Mouse (Mus musculus) neural tube, embryonic 14.5 days (tissue): ENCODE measurements at regions not wholly inside any gene's neighbourhood (a gene's known extent, or its start where the extent isn't known, plus 50 kb on each side); places are given as distances from the start of the nearest gene placed in this dataset.

ENCODE experiments used
- ATAC-seq: fragments of 200-750 bp; cut with Nextera tagmentation; 2 replicates; pipeline ENCODE4 v1.8.0; 2017; ENCODE audit warnings: low read depth, mild to moderate bottlenecking, moderate TSS enrichment, moderate library complexity
- H3K27ac ChIP-seq: fragments of 300-500 bp; sonication (generic); 2 replicates; pipeline ENCODE4 v1.5.1; 2014; ENCODE audit warnings: low read depth, mild to moderate bottlenecking, control low read depth, low read length, moderate library complexity, mixed read lengths
- H3K27me3 ChIP-seq: fragments of 300-500 bp; sonication (generic); 2 replicates; pipeline ENCODE4 v1.6.1; 2014; ENCODE audit warnings: low read length; ENCODE audit not compliant: control insufficient read depth, insufficient read depth
- H3K36me3 ChIP-seq: fragments of 300-500 bp; sonication (generic); 2 replicates; pipeline ENCODE4 v1.6.1; 2014; ENCODE audit warnings: low read length, mixed read lengths; ENCODE audit not compliant: control insufficient read depth, insufficient read depth
- H3K4me1 ChIP-seq: fragments of 300-500 bp; sonication (generic); 2 replicates; pipeline ENCODE4 v1.6.1; 2014; ENCODE audit warnings: low read length; ENCODE audit not compliant: control insufficient read depth, insufficient read depth
- H3K4me2 ChIP-seq: fragments of 300-500 bp; sonication (generic); 2 replicates; pipeline ENCODE4 v1.6.1; 2014; ENCODE audit warnings: mild to moderate bottlenecking, low read depth, low read length, control low read depth
- H3K4me3 ChIP-seq: fragments of 300-500 bp; sonication (generic); 2 replicates; pipeline ENCODE4 v1.5.1; 2014; ENCODE audit warnings: low read depth, low read length, control low read depth, mixed read lengths
- H3K9ac ChIP-seq: fragments of 300-500 bp; sonication (generic); replicated peaks from 2 replicates; pipeline ENCODE4 v1.6.1; 2014; ENCODE audit warnings: low read depth, mild to moderate bottlenecking, control low read depth, low read length, mixed read lengths
- H3K9me3 ChIP-seq: fragments of 300-500 bp; sonication (generic); 2 replicates; pipeline ENCODE4 v1.6.1; 2016; ENCODE audit warnings: low read length; ENCODE audit not compliant: control insufficient read depth
- WGBS: fragments of 180-500 bp; shearing (Covaris S2); extraction: QIAGEN DNeasy Blood & Tissue Kit; methylation state at CpG from one replicate; pipeline ENCODE4 v1.1.7; 2014; 5-methylcytosine and 5-hydroxymethylcytosine counted together

GRCm38 (mm10) chr4:105606731-105607130 lies 182.9 kb upstream of the Gm12728 start:
- Histone ChIP-seq H3K27ac (no peak overlapping the region), H3K4me1 (no peaks in the 10 kb centered on the region), H3K4me3 (no peak overlapping the region), H3K9ac (no peak overlapping the region), H3K36me3 (no peaks in the 10 kb centered on the region), H3K4me2 (no peak overlapping the region), H3K27me3 (no peaks in the 10 kb centered on the region), H3K9me3 (no peaks in the 10 kb centered on the region)
- 20% methylated on average over 5 of the region's 5 CpGs for WGBS
- ATAC-seq = no peak

DNA sequence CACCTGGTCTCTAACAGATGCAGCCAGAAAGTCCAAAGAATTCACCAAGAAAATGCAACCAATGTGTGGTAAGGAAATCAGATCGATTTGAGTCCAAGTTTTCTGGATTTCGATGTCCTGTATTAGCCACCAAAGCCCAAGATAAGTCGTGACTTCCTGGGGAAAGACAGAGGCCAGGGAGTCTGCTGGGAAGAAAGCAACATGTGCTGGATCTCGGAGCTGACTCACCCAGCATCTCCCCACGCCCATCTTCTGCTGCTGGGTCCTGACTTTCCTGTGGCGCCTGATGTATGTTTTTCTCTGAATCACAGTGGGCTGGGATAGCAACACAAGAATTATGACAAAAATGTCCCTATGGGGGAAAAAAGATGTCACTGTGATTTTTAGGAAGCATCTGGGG lies 178.8 kb upstream of the Gm12728 start:
- Histone ChIP-seq H3K9me3 (no peaks in the 10 kb centered on the region), H3K27ac (no peak overlapping the region), H3K36me3 (no peaks in the 10 kb centered on the region), H3K4me2 (no peak overlapping the region), H3K9ac (no peak overlapping the region), H3K4me3 (no peak overlapping the region), H3K27me3 (no peaks in the 10 kb centered on the region), H3K4me1 (no peaks in the 10 kb centered on the region)
- WGBS = 79% methylated on average over 6 of the region's 6 CpGs
- ATAC-seq = no peak

- Histone ChIP-seq H3K4me1 (no peaks in the 10 kb centered on the region), H3K36me3 (no peaks in the 10 kb centered on the region), H3K27ac (no peak overlapping the region), H3K4me3 (no peak overlapping the region), H3K9ac (no peak overlapping the region), H3K27me3 (no peaks in the 10 kb centered on the region), H3K4me2 (no peak overlapping the region), H3K9me3 (no peaks in the 10 kb centered on the region)
- ATAC-seq = no peak
- 89% methylated on average over 2 of the region's 2 CpGs for WGBS
These were observed 175.3 kb upstream of the Gm12728 start for GRCm38 (mm10) chr4:105614390-105614789.

GRCm38 (mm10) chr4:105626371-105627320 lies 163.0 kb upstream of the Gm12728 start:
- H3K27me3 ChIP-seq = no peaks in the 10 kb centered on the region
- no peaks in the 10 kb centered on the region for H3K36me3 ChIP-seq
- WGBS = 81% methylated on average over 14 of the region's 14 CpGs
- H3K9ac ChIP-seq = no peak overlapping the region
- ATAC-seq = no peak
- no peaks in the 10 kb centered on the region for H3K4me1 ChIP-seq
- H3K9me3 ChIP-seq = no peaks in the 10 kb centered on the region
- no peak overlapping the region for H3K4me2 ChIP-seq
- H3K27ac ChIP-seq = no peak overlapping the region
- H3K4me3 ChIP-seq = no peak overlapping the region

DNA sequence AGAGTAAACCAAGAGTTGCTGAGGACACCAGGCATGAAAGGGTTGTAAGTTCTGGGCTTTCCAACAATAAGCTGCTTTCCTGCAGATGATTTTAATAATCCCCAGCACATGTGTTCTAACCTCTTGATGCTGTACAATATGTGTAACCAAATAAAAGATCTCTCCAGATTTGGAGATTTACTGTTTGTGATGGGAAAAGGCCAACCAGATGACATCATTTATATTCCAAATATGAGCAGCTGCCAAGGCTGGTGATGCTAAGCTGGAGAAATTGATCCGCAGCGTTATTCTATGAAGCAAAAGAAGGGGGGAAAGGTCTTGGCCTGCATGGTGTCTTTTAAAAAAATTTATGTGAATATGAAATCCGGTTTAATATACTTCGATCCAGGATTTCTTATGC lies 160.1 kb upstream of the Gm12728 start:
- WGBS = 89% methylated on average over 4 of the region's 4 CpGs
- Histone ChIP-seq H3K9ac (no peak overlapping the region), H3K4me2 (no peak overlapping the region), H3K27ac (no peak overlapping the region), H3K9me3 (no peaks in the 10 kb centered on the region), H3K4me1 (no peaks in the 10 kb centered on the region), H3K4me3 (no peak overlapping the region), H3K27me3 (no peaks in the 10 kb centered on the region), H3K36me3 (no peaks in the 10 kb centered on the region)
- no peak for ATAC-seq

DNA sequence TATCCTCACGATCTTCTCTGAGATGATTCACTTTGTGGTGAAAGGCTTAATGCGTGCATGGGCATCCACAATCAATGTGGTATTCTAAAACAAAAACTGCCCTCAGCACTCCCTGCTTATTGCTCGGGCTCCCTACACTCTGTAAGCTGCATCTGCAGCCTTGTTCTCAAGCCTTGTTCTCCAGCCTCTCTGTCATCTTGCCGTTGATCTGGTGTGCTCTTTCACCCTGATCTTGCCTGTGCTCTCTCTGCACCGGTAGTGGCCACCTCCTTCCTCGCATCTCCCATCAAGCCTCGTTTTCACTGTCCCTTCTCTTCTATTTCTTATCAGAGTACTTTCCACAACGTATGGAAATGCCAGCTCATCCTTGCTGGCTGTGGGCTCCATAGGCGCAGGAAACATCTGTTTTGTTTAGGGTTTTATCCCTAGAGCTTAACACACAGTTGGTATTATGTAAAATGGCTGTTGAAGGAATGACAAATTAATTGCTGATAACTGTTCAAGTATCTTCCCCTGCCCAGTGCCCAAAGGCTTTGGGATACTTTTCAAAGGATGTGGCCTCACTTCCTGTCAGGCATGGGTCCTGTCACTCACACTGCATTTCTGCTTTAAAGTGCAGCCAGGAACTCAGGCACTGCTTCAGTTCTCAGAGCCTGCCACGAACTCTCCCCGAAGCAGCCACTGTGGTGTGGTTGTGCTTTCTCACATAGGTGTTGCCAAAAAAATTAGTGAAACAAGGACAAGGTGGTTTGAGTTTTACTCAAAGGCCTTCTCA lies 158.9 kb upstream of the Gm12728 start:
- Histone ChIP-seq H3K9me3 (no peaks in the 10 kb centered on the region), H3K9ac (no peak overlapping the region), H3K27ac (no peak overlapping the region), H3K36me3 (no peaks in the 10 kb centered on the region), H3K4me3 (no peak overlapping the region), H3K27me3 (no peaks in the 10 kb centered on the region), H3K4me1 (no peaks in the 10 kb centered on the region), H3K4me2 (no peak overlapping the region)
- ATAC-seq = no peak
- 85% methylated on average over 11 of the region's 11 CpGs for WGBS

- H3K4me1 ChIP-seq = no peaks in the 10 kb centered on the region
- H3K9me3 ChIP-seq = no peaks in the 10 kb centered on the region
- H3K4me3 ChIP-seq = no peak overlapping the region
- no peaks in the 10 kb centered on the region for H3K36me3 ChIP-seq
- no peak overlapping the region for H3K4me2 ChIP-seq
- no peak for ATAC-seq
- 82% methylated on average over 7 of the region's 7 CpGs for WGBS
- no peak overlapping the region for H3K27ac ChIP-seq
- no peaks in the 10 kb centered on the region for H3K27me3 ChIP-seq
- H3K9ac ChIP-seq = no peak overlapping the region
These were observed 156.9 kb upstream of the Gm12728 start for GRCm38 (mm10) chr4:105632581-105633358.

DNA sequence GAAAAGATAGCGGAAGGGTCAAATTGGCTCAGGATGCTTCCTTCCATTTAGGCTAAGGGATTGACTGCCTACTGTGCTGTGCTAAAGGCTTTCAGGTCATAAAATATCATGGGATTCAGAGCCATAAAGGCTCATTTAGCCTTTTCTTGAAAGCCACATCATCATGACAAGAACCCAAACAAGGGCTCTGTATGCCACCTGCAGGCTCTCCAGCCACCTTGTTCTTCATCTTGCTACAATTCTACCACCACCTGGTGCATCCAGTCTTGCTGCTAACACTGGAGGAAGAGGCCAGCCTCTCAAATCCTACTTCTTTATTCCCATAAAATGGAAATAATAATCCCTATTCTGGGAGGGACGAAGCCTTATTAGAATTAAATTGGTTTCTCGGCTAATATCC lies 155.9 kb upstream of the Gm12728 start:
- H3K9ac ChIP-seq = no peak overlapping the region
- H3K4me2 ChIP-seq = no peak overlapping the region
- no peak overlapping the region for H3K4me3 ChIP-seq
- no peaks in the 10 kb centered on the region for H3K36me3 ChIP-seq
- H3K4me1 ChIP-seq = no peaks in the 10 kb centered on the region
- no peak overlapping the region for H3K27ac ChIP-seq
- no peak for ATAC-seq
- 93% methylated on average over 3 of the region's 3 CpGs for WGBS
- no peaks in the 10 kb centered on the region for H3K9me3 ChIP-seq
- H3K27me3 ChIP-seq = no peaks in the 10 kb centered on the region
